Mouse (Mus musculus) T-helper 2 cell (primary cell): Measurements from ENCODE around the gene Pde4b.
"Not testable (repeated sequence)": the region's sequence is repeated elsewhere in the genome, so short reads cannot be mapped to it uniquely, and the experiment has no call there.

Experiments
- in situ Hi-C: fragments of 300-600 bp; cut with MboI, MseI; formaldehyde crosslinking; loops from one replicate; pipeline ENCODE4 v1.15.1; 2025; ENCODE audit warnings: high pct_unique_total_duplicates

Gene Pde4b

DNA sequence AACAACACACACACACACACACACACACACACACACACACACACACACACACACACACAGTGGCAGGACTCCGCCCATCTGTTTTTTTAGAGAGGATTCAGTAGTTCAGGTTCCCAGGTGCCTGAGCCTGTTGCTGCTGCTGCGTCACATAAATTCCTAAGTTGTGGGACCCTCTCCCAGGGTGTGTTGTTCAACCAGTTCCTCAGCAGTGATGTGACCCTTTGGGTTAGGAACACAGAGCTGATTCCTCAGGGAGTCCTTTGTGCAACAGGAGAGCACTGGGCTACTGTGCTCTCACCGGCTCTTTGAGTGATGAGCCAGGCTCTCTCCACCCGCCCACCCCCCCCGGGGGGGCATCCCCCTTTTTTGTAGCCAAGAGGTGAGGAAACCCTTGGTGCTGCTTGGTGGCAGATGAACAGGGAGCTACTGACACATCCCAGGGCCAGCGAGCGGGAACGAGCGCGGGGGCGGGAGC, at the start of gene Pde4b:
Gene Pde4b (plus strand): TSS at position 453 of the 475 bp plus-strand sequence.
- in situ Hi-C loops, result no loop called here

DNA sequence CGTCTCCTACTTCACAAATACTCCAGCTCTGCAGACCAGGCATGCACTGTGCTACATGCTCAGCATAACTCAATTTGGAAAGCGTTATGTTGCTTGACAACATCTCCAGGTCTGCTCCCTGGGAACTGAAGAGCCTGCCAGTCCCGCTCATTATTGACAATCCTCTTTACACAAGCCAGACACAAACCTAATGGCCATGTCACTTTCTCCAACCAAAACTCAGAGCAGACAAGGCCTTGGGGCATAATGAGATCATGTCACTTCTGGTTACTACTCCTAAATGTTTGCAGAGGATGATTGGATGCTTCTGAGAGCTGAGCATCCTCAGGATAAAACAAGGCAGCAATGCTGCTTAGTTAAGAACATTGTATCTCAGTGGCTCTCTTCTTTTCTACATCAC, 47.2 kb upstream of the Pde4b start:
- in situ Hi-C loops, result no loop called here

DNA sequence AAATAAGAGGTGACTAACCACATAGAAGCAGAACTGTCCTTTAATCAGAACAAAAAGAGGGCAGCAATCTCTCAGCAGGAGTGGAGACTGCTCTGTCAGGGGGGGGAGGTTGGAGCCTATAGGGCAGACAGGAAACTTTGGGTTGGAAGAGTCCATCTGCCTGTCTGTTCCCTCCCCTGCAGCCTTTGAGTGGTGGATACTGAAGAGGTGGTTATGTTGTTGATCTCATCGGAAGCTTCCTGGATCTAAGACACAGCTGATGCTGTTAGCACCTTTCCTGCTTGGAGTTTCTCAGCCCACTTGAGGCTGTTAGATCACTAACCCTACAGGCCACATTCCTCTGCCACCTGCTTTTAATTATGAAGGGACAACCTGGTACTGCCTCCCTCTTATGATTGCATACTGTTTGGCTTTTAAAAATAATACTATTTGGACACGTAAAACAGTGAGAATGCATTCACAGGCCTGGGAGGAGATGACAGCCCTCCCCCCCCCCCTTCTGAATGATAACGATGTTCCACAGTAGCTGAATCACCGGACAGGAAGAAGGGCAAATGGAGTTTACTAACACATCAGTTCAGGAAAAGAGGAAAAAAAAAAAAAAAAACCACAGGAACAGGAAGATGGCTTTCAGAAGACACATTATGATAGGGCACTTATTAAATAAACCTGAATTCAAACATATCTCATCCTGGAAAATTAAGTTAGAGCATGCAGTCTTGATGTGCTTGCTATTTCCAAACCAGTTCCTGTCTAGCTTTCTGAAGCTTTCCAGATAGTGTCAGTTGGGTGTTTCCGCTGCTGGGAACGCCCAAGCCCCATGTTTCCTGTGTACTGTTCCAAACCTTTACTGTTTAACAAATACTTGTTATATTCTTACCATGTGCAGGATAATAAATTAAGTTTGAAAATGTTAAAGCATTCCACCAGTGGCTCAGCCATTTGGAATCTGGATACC, 41.9 kb upstream of the Pde4b start:
- in situ Hi-C loops, result no loop called here

DNA sequence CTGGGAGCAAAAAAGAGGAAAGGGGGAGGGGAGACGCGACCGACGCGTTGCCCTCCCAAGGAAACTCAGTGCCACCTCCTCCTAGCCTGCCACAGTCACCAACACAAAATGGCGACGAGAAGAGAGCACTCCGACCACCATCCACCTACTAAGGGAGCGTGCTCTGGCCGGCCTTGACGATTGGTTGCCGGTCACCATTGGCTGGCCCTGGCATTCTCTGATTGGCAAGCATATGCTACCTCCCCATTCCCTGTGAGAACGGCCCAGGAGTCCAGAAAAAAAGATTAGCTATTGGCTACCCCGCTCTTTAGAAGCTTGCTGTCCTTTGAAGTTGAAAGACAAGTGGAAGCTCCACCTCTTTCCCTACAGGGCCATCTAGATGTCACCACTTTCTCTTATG, 38.0 kb upstream of the Pde4b start:
- in situ Hi-C loops, result not testable (repeated sequence)

DNA sequence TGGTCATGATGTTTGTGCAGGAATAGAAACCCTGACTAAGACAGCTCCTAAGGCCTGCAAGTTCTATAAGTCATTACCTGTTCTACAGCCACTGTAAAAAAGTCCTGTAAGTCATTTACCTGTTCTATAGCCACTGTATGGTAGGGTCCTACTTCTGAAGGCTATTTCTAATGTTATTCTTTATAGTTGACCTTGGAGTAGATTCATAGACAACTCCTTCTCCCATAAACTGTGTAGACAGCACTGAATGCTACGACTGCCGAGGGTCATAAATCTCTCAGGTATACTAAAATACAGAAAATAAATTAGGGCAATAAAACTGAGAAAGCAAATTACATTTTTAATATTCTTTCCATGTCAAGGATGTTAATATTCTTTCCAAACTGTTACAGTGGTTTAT, 26.0 kb upstream of the Pde4b start:
- in situ Hi-C loops, result no loop called here

DNA sequence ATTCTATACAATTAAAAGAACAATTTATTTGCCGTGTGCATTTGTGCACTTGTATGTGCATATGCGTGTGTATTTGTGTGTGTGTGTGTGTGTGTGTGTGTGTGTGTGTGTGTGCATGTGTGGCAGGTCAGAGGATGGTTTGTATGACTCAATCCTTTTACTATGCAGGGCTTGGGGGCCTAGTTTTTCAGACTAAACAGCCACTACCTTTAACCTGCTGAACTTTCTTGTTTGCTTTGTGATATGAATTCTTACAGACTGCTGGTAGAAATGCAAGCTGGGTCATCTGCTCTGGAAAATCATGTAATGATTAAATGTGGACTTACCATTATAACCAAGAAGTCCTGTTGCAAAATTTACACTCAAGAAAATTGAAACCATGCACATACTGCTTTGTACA, 18.0 kb upstream of the Pde4b start:
- in situ Hi-C loops, result no loop called here

DNA sequence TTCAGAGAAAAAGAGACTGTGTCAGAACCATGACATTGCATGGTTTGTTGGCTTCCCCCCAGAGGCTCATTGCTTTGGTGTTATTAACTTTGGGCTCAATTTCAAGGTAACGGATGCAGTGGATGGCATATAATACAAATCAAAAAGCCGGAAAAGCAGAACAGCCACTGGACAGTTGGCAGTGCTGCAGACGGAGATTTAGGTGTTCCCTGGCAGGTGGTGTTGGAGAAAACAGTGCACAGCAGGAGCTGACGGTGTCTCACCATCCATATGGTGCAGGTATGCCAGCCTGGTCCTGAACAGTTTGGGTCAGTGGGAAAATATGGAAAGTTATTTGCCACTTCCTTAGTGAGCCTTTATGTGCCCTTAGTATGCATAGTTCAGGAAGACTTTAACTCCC, 1.0 kb upstream of the Pde4b start:
- in situ Hi-C loops, result no loop called here

DNA sequence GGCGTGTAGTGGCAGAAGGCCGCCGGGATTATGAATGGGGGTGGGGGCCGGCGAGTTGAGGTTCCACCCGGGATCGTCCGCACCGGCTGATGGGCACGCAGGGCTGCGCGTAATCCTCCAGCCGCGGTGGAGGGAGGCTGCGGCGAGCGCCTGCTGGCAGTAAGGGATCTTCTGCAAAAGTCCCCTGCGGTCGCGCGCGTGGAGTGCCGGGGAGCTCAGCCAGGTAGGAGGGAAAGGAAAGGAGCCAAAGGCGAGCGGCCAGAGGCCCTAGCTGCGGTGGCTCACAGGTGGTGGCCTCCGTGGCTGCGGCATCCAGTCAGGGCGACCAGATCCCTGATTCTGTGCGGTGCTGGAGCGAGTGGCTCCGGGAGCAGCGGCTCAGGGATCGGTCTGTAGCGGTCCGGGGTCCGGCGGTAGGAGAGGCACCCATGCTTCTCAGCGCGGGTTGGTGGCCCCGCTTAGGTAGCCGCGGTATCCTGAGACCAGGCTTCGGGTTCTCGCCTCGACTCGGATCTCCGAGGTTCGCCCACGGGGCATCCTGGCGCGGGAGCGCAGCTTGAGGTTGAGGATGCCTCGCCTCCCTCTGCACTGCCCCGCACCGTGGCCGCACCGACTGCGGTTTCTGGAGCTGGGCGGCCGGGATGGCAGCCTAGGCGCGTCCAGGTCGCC, 357 bp downstream of the Pde4b start:
- in situ Hi-C loops, result no loop called here

DNA sequence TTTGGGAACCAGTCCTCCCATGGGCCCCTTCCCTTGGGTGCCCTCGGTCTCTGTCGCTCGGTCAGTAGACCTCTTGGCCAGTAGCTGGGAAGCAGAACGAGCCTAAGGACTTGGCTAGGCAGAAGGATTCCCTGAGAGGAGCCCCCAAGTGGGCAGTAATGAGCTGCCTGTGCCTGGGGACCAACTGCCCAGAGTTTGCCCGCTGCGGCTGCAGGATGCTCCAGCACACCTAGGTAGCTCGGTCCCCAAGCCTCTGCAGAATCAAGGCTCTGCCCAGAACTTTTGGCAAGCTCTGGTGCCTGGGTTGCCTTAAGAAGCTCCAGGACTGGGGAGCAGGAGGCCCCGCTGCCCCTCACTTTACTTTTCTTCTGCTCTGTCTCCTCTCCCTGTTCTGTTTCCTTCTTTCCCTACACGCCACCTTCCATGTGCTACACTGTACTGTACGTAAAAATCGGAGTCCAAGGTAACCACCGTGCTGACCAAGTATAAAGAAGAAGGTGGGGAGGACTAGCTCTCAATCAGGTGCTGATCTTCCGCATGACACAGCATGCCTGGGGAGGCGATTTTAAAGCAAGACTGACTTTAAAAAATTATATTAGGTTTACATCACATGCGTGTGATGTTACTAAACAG, 1.0 kb downstream of the Pde4b start:
- in situ Hi-C loops, result no loop called here

DNA sequence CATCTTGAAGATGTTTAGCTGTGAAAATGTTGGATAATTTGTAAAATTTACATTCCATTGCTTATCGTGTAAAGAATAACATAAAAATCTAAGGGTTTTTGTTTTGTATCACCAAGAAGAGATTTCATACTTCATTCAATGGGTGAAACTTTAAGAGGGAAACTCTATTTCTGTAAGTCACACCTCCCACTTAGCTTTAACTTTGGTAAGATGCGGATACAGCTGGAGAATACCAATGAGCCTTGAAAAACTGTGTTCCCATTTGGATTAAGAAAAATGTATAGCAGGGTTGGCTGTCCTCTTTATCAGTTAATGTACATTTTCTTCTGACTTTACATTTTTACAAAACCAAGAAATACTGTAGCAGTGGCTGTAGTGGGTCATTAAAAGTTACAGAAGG, 8.5 kb downstream of the Pde4b start:
- in situ Hi-C loops, result no loop called here

DNA sequence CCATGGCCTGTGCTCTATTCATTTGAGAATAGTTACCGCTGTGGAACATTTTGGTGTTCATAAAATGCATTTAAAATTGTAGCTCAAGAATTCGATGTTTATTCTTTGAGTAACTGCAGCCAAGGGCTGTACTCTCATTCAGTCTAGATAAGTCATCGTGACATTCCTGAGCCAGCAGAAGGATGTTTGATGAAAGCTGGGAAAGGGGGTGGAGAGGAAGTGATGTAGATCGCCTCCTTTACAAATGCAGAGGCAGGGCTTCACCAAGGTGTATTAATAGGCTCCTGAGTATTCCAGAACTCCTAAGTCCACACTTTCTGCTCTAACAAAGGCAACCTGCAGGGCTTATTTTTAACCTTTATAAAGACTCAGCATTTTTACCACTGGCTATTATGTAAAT, 14.9 kb downstream of the Pde4b start:
- in situ Hi-C loops, result no loop called here

DNA sequence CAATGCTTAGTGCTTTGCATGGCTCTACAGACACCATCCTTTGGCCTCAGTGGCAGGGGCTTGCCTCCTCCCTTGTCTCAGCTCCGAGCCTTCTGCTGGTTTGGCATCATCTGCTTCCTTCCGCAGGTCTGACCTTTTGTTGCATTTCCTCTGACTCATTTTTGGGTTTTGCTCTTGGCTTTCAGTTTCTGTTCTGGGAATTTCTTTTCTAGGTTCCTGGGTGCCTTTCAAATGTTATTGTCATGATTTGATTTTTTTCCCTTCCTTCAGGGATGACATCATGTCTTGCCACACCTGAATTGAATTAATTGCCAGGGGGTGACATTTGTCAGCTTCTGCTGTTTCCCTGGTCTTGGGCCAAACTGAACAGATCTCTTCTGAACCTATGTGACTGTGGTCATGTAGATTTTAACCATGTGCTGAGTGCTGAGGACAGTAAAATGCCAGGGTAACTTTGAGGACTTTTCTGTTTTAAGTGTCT, 17.2 kb downstream of the Pde4b start:
- in situ Hi-C loops, result no loop called here

DNA sequence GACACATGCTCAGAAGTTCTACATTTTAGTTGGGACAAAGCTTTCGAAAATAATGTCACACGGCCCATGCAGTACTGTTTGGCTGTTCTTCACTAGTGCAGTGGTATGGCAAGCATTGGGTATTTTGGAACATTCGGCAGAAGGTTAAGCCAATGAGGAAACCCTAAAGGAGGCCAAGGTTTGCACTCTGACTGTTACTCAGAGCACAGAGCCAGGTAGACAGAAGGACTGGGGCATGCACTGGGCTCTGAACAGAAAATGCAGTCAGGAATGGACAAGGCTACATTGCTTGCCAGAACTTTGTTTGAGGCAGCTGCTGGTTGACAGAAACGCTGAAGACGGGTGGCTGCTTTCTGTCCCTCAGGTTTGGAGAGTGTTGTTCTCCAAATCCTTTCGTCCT, 19.4 kb downstream of the Pde4b start:
- in situ Hi-C loops, result no loop called here

DNA sequence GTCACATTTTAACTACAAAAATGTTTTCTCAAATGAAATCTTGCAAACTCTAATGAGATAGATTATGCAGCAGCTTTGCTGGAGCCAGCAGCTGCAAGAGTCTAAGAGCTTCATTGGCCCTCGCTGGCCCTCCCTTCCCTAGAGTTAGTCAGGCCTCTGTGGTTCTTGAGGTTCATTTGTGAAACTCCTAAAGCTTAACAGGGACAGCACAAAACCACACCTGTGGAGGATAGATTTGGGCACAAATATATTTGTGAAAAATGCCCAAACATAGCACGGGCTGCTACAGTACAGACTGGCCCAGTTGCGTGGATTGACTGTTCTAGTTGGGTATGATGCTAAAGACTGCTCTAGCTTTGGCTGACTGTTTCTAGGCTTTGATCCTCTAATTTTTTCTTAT, 32.1 kb downstream of the Pde4b start:
- in situ Hi-C loops, result no loop called here

DNA sequence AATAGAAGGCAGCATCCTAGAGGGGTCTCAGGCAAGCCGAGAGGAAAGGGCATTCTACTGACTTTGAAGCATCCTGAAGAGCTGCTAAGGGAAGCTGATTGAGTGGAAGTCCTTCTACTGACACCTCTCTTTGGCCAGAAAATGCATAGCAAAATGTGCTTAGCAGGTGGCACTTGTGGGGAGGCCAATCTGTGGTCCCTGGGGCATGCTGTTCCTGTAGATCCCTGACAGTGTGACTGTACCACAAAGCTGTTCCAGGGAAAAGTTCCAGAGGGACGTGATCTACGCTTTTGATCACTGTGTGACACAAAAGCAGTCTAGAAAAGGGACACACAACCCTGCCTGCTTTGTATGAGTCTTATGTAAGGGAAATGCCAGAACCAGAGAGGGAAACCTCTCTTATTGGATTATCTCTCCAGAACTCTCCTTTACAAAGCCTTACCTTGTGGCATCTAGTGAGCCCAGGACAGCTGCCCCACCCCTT, 49.1 kb downstream of the Pde4b start:
- in situ Hi-C loops, result no loop called here

DNA sequence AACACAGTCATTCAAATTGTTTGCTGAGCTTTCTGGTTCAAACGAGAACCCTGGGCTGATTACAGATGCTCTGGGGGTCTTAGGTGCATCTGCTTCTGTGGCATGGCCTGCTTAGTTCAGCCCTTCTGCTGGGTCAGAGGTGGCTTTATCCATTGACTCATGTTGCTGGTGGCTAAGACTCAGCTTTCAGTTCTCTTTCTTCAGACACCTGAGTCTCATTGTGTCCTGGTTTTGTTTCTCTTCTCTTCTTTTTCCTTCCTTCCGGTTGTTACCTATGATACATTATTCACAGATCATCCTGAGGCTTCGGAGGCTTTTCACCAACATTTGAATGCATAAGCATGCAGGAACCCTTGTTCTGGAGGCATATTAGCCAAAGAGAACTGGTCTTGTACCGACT, 51.0 kb downstream of the Pde4b start:
- in situ Hi-C loops, result no loop called here

DNA sequence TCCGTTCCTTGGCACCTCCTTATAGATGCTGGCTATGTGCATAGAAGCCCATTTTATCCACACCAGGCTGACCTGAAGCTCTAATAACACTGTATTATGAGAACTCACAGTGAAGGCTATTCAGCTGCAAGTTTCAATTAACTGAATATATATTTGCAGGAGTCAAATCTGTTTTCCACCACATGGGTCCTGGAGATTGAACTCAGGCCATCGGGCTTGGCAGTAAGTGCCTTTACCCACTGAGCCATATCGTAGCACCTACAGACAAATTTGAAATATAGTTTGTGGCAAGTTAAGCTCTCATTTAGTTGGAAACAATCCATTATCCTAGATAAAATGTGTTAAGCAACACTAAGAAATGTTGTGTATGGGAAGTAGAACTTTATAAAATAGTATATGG, 53.9 kb downstream of the Pde4b start:
- in situ Hi-C loops, result loop anchor here (10.0 kb wide), 1 partner anchor 884 kb away; the partner anchor contains the start of gene Insl5

DNA sequence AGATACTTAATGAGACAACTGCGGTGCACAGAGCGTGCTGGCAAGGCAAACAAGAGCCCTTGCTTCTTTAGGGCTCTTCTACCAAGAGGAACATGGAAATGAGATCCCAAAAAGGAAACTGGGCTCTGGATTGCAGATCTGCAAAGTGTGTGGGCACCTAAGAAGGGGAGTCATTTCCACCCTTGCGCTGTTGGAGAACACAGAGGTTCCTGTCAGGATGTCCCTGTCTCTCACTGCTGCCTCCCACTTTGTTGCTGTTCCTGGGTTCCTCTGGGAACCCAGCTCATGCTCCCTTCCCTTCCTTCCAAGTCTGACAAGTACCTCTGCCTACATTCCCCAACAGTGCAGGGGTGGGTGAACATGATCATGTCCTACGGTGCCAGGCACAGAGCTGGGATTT, 61.4 kb downstream of the Pde4b start:
- in situ Hi-C loops, result loop anchor here (10.0 kb wide), 1 partner anchor 876 kb away; the partner anchor contains the start of gene Insl5

DNA sequence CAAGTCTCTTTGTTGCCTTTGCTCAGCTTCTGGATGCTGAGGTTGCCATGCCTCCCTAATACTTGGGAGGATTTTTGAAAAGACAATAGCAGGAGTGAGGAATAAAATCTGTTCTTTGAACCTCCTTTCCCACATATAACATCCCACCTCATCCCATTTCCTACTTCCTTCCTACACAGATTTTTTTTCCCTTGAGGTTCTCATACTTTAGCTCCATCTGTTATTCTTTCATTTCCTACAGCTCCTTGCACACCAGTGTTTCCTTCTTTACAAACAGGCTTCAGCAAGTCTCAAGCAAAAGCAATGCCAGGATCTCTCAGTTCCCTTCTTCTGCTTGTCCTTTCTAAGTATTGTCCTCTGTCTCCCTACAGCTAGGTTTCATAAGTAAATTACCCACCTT, 71.8 kb downstream of the Pde4b start:
- in situ Hi-C loops, result no loop called here

DNA sequence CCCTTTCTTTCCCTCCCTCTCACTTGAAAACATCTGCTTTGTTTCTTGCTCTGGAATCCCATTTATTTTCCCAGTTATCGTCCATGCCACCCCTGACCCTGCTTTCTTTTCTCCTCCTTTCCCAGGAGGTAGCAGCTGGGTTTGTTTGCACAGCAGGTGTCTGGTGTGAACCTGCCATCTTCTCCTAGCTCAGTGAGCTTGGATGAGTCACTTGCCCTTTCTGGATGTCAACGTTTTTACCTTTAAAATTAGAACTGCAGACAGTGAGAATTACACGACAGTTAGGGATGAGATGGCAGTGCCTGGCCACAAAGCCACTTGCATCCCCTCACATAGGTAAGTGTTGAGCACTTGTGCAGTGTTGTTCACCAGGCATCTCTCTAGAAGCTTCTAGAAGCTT, 84.3 kb downstream of the Pde4b start:
- in situ Hi-C loops, result no loop called here

DNA sequence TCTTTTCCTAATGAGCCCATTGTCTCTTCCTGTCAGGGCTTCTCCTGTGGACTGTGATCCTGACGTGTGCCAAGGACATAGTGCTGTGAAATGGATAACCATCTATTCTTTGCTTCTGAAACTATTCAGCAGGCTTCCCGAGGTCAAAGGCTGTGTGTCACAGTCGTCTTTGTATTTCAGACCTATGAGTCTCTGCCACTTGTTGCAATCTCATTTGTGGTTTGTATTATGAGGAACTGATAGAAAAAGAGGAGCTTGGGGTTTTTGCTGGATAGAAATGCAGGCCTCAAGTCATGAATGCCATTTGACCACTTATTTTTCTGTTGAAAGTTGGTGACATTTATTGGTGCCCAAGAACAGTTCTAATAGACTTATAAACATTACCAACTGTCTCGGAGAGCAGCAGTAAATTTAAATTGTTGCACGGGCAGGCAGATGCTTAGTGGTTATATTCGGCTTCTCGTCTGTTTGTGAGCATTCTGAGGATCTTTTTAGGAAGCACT, 85.4 kb downstream of the Pde4b start:
- in situ Hi-C loops, result no loop called here

DNA sequence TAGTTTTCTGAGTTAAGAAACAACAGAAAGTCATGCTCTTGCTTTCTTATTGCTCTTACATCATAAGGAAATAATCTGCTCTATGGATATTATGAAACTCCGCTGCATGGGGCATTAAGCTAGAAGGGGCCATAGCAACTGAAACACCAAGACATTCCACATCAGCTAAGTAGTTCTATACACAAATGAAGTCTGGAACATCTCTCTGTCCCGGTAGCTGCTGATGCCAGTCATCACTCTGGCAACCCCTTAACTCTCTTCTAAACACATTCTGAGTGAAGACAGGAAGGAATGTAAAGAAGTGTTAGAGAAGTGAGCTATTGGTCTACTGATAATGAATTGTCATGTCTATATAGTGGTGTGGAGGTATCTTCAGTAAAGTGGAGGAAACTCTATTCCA, 88.6 kb downstream of the Pde4b start:
- in situ Hi-C loops, result no loop called here
